In the genomic region with DNA sequence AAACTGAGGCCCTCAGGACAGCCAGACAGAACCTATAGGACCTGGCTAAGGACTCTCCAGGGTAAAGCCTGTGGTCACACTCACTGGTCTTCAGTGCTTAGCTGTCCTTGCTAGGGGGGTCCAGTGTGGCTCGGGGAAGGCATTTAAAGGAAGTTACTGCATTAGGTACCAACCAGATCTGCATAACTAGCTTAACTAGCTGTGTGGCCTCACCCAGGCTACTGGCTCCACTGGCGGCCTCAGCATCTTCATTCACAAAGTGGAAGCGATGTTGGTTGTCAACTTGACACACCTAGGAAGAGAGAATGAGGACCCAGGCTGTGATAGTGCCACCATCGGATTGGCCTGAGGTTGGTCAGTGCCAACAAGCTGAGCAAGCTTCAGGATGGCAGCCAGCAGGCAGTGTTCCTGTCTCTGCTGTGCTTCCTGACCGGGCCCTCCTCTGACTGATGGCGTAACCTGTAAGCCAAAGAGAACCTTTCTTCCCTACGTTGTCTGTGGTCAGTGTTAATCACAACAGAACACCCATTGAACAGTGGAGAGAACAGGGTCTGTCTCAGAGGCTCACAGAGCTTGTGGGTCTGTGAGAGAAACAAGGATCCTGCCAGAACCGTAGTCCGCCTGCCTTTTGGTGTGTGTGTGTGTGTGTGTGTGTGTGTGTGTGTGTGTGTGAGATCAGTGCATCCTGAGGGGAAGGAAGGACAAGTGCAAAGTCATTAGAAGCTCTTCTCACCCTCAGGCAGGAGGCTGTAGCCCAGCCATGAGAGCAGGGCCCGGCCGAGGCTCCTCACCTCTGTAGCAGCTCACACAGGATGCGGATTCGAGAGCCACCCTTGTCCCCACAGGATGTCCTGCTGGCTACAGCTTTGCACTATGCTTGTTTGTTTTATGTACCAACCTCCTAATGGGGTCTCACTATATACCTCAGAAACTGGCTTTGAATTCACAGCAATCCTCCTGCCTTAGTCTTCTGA, we compare ENCODE assay signal across 12 mouse cellular contexts. TPM values are rescaled to one million over a fixed set of nuclear protein-coding genes. Genes with fewer than 3 reads are reported as not detected.
DNase-seq lines count a peak whose midpoint lies in the region; ATAC-seq and TF ChIP-seq lines count a peak whose summit lies in the region.
"Had no signal": no experiment of that assay in that cellular context is flagged by ENCODE, and none has a peak within 500 bp of the region (broad histone marks: within the 10 kb centered on the region; RNA-seq: fewer than 3 reads in every experiment).

No protein-coding gene starts in this region.

- DNase-seq in heart, postnatal 0 days (ENCODE audit: low spot score) = no peak
- no peak for DNase-seq in heart, embryonic 10.5 days (ENCODE audit: low spot score)
- DNase-seq in NIH3T3 (ENCODE audit: low read depth) = peak; percentile 36
- peak; percentile 36 to 52 for DNase-seq in cerebellum, postnatal 36 days
- DNase-seq in lung, postnatal 4 days = peak; percentile 46 to 61
- no peak for DNase-seq in hindbrain, embryonic 10.5 days (ENCODE audit: low spot score)
- DNase-seq in midbrain, embryonic 14.5 days = no peak
- no peak for DNase-seq in layer of hippocampus, postnatal 14 days (ENCODE audit: low spot score in 2 of 2)
- DNase-seq: thymus, adult 18-20 months had no signal

- H3K9me3 ChIP-seq in heart, postnatal 0 days (replicated peaks; ENCODE audit: control insufficient read depth, low read length) = no peaks in the 10 kb centered on the region
- H3K9me3 ChIP-seq in heart, embryonic 10.5 days = no peaks in the 10 kb centered on the region
- no peaks in the 10 kb centered on the region for H3K9me3 ChIP-seq in hindbrain, embryonic 10.5 days
- no peaks in the 10 kb centered on the region for H3K9me3 ChIP-seq in midbrain, embryonic 14.5 days (ENCODE audit: control insufficient read depth, low read length)
- H3K9me3 ChIP-seq: G1E had no signal

- 73% methylated on average over 13 of the region's 13 CpGs for WGBS in heart, postnatal 0 days
- 75% methylated on average over 13 of the region's 13 CpGs for WGBS in heart, embryonic 10.5 days
- 86% methylated on average over 13 of the region's 13 CpGs for WGBS in hindbrain, embryonic 10.5 days
- WGBS in midbrain, embryonic 14.5 days = 88% methylated on average over 13 of the region's 13 CpGs

- H3K27ac ChIP-seq in heart, postnatal 0 days (ENCODE audit: low read depth) = peak overlapping the region; percentile 68
- H3K27ac ChIP-seq in heart, embryonic 10.5 days = no peak overlapping the region
- H3K27ac ChIP-seq in hindbrain, embryonic 10.5 days = no peak overlapping the region
- H3K27ac ChIP-seq in midbrain, embryonic 14.5 days (replicated peaks; ENCODE audit: low read depth, low read length) = no peak overlapping the region
- H3K27ac ChIP-seq: heart, embryonic 13.5 days had no signal

- TF ChIP-seq EP300 in heart, postnatal 0 days (IDR thresholded peaks at IDR 0.05; ENCODE audit: low read depth) = no peak

- H3K27me3 ChIP-seq in heart, postnatal 0 days (ENCODE audit: control insufficient read depth, insufficient read depth, low read length) = no peaks in the 10 kb centered on the region
- no peaks in the 10 kb centered on the region for H3K27me3 ChIP-seq in heart, embryonic 10.5 days (ENCODE audit: insufficient read depth, poor library complexity, severe bottlenecking)
- no peaks in the 10 kb centered on the region for H3K27me3 ChIP-seq in hindbrain, embryonic 10.5 days (ENCODE audit: insufficient read depth, poor library complexity, severe bottlenecking)
- H3K27me3 ChIP-seq in midbrain, embryonic 14.5 days (ENCODE audit: control insufficient read depth, insufficient read depth, low read length) = no peaks in the 10 kb centered on the region
- H3K27me3 ChIP-seq: heart, embryonic 13.5 days had no signal

- H3K4me1 ChIP-seq in heart, postnatal 0 days (ENCODE audit: control insufficient read depth, insufficient read depth) = no peaks in the 10 kb centered on the region
- H3K4me1 ChIP-seq in heart, embryonic 10.5 days = peaks cover 22% of the 10 kb centered on the region
- H3K4me1 ChIP-seq in hindbrain, embryonic 10.5 days (replicated peaks) = peaks cover 24% of the 10 kb centered on the region
- H3K4me1 ChIP-seq in midbrain, embryonic 14.5 days (ENCODE audit: control insufficient read depth, insufficient read depth, low read length) = no peaks in the 10 kb centered on the region

- ATAC-seq in heart, postnatal 0 days (ENCODE audit: insufficient read depth, low read depth) = no peak
- no peak for ATAC-seq in midbrain, embryonic 14.5 days (ENCODE audit: low FRiP score, low TSS enrichment)

- H3K4me2 ChIP-seq in heart, postnatal 0 days (ENCODE audit: low read depth, low read length) = no peak overlapping the region
- H3K4me2 ChIP-seq in midbrain, embryonic 14.5 days (ENCODE audit: low read length) = no peak overlapping the region
- H3K4me2 ChIP-seq: heart, embryonic 13.5 days had no signal

- H3K9ac ChIP-seq in heart, postnatal 0 days (replicated peaks; ENCODE audit: low read depth, low read length) = no peak overlapping the region
- H3K9ac ChIP-seq in midbrain, embryonic 14.5 days (replicated peaks; ENCODE audit: low read length) = no peak overlapping the region
- H3K9ac ChIP-seq: heart, embryonic 13.5 days had no signal

- TF ChIP-seq CTCF in heart, postnatal 0 days (IDR thresholded peaks at IDR 0.05; ENCODE audit: low read depth) = no peak

- no peaks in the 10 kb centered on the region for H3K36me3 ChIP-seq in heart, postnatal 0 days (replicated peaks; ENCODE audit: control insufficient read depth, insufficient read depth, low read length)
- H3K36me3 ChIP-seq in heart, embryonic 10.5 days = no peaks in the 10 kb centered on the region
- H3K36me3 ChIP-seq in hindbrain, embryonic 10.5 days = no peaks in the 10 kb centered on the region
- H3K36me3 ChIP-seq in midbrain, embryonic 14.5 days (ENCODE audit: control insufficient read depth, insufficient read depth, low read length) = no peaks in the 10 kb centered on the region
- H3K36me3 ChIP-seq: G1E had no signal

- no peak overlapping the region for H3K4me3 ChIP-seq in heart, postnatal 0 days (ENCODE audit: low read depth, low read length)
- H3K4me3 ChIP-seq in heart, embryonic 10.5 days = no peak overlapping the region
- no peak overlapping the region for H3K4me3 ChIP-seq in hindbrain, embryonic 10.5 days
- no peak overlapping the region for H3K4me3 ChIP-seq in midbrain, embryonic 14.5 days (replicated peaks; ENCODE audit: low read depth, low read length)
- H3K4me3 ChIP-seq: erythroblast, embryonic 14.5 days; heart, embryonic 13.5 days had no signal

RNA-seq across cellular contexts. Expression of a gene that starts 13.4 kb away (rescaled TPM):
- not detected in 2 replicates for total RNA-seq in heart, postnatal 0 days (2014; rRNA removed; ENCODE audit: low replicate concordance)
- not detected in 2 replicates for polyA plus RNA-seq in heart, postnatal 0 days (2015; fragmentation: Nextera tagmentation; extraction: Ambion mirVana)
- polyA plus RNA-seq in heart, embryonic 10.5 days (2016; fragmentation: Nextera tagmentation; extraction: Ambion mirVana) = not detected in 2 replicates
- not detected in 2 replicates for polyA plus RNA-seq in hindbrain, embryonic 10.5 days (2016; fragmentation: Nextera tagmentation; extraction: Ambion mirVana)
- polyA plus RNA-seq in midbrain, embryonic 14.5 days (2014; fragmentation: Nextera tagmentation; extraction: Ambion mirVana) = 0.24 TPM in 1 of 2 replicates, not detected in the other
- total RNA-seq in layer of hippocampus, postnatal 14 days (2021) = under 1 TPM in 1 of 2 experiments, not detected in 1; 0.62 TPM
- total RNA-seq: G1E had no signal
- polyA plus RNA-seq: erythroblast, embryonic 14.5 days; G1E had no signal

RNA-seq across cellular contexts. Expression of a gene that starts 16.5 kb away (rescaled TPM):
- 4.6 and 9.1 TPM in 2 replicates for total RNA-seq in heart, postnatal 0 days (2014; rRNA removed; ENCODE audit: low replicate concordance)
- polyA plus RNA-seq in heart, postnatal 0 days (2015; fragmentation: Nextera tagmentation; extraction: Ambion mirVana) = 9.4 and 9.6 TPM in 2 replicates
- polyA plus RNA-seq in heart, embryonic 10.5 days (2016; fragmentation: Nextera tagmentation; extraction: Ambion mirVana) = 7.9 TPM in 2 replicates
- 3.6 and 4.2 TPM in 2 replicates for polyA plus RNA-seq in hindbrain, embryonic 10.5 days (2016; fragmentation: Nextera tagmentation; extraction: Ambion mirVana)
- polyA plus RNA-seq in midbrain, embryonic 14.5 days (2014; fragmentation: Nextera tagmentation; extraction: Ambion mirVana) = 1.3 and 3.5 TPM in 2 replicates
- 1 to 10 TPM; 4.9 to 7.7 TPM for total RNA-seq in layer of hippocampus, postnatal 14 days (2021)

Comparison
In these comparisons a context has a peak if more than half of its experiments do, and no peak if none do; other contexts are left out.
1. DNase-seq: peak in NIH3T3 (single experiment), cerebellum, postnatal 36 days (2 of 2) and lung, postnatal 4 days (2 of 2); none in heart, postnatal 0 days (single experiment), heart, embryonic 10.5 days (single experiment), hindbrain, embryonic 10.5 days (single experiment), midbrain, embryonic 14.5 days (single experiment) and layer of hippocampus, postnatal 14 days (0 of 2).